Mouse (Mus musculus) embryo, embryonic 11.5 days (tissue): ENCODE measurements around the gene Nsun4.

Experiments used
- DNase-seq: peaks from one replicate; pipeline ENCODE4 v3.0.0-alpha.2; 2012; ENCODE audit warnings: low read depth, low spot score

Gene Nsun4

GRCm38 (mm10) chr4:116053399-116053961 lies at the start of gene Nsun4:
Gene Nsun4, minus strand, starts transcription at chr4:116053876.
- DNase-seq, result peak; percentile 83

GRCm38 (mm10) chr4:116100959-116101358 lies 47.3 kb upstream of the Nsun4 start:
- DNase-seq, result no peak

DNA sequence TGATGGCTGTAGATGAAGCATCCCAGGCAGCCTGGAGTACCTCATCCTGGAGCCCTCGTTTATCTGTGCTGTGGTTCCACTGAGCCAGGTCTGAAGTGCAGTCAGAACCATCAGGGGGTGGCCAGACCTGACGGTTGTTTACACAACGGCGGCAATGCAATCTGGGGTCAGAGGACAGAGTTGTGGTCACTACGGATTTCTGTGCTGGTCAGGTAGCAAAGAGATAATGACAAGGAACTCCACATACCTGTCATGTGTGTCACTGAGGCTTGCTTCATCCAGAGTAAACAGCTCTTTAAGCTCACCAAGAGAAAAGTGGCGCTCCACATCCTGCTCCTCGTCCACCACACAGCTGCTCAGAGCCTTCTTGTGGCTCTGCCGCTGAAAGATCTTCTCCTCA lies 43.5 kb upstream of the Nsun4 start:
- DNase-seq, result no peak

- DNase-seq, result no peak
Observed at GRCm38 (mm10) chr4:116096291-116096690, 42.6 kb upstream of the Nsun4 start.

GRCm38 (mm10) chr4:116088510-116089249 lies 35.0 kb upstream of the Nsun4 start:
- no peak for DNase-seq

DNA sequence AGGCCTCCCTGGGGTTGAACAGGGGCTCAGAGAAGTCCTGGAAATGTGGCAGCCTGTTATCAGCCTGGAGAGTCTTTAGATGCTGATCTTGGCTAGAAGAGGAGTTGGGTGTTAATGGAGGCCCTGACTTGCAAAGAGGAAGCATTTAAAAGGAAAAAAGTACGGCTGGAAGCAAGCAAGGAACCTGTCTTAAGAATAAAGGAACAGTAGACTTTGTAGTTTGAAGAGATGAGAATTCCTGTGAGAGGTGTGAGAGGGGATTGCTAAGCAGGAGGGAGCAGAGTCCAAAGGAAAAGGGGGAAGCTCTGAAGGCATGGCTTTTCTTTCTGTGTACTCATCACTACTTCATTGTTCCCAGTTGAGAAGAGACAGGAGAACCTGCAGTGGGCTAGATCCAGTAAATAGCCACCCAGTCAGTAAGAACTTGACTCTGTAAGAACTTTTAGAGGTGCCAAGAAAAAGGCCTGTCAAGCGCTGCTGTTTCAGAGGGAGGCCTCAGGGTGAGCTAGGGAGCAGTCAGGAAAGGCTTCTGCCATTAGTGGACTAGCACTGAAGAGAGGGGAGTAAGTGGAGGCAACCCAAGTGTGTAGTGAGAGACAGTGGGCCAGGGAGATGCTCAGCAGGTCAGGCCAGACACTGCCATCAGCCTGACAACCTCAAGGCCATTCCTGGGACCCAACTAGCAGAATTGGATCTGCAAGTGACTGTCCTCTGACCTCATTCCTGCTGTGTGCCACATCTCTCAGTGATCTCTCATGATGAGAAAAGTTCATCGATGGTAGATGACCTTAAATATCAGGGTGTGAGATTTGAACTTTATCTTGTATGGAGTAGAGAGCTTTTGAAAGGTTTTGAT lies 23.8 kb upstream of the Nsun4 start:
- no peak for DNase-seq

GRCm38 (mm10) chr4:116076369-116077231 lies 22.9 kb upstream of the Nsun4 start:
- peak; percentile 16 for DNase-seq

GRCm38 (mm10) chr4:116075631-116076368 lies 22.1 kb upstream of the Nsun4 start:
- DNase-seq, result peak; percentile 43

DNA sequence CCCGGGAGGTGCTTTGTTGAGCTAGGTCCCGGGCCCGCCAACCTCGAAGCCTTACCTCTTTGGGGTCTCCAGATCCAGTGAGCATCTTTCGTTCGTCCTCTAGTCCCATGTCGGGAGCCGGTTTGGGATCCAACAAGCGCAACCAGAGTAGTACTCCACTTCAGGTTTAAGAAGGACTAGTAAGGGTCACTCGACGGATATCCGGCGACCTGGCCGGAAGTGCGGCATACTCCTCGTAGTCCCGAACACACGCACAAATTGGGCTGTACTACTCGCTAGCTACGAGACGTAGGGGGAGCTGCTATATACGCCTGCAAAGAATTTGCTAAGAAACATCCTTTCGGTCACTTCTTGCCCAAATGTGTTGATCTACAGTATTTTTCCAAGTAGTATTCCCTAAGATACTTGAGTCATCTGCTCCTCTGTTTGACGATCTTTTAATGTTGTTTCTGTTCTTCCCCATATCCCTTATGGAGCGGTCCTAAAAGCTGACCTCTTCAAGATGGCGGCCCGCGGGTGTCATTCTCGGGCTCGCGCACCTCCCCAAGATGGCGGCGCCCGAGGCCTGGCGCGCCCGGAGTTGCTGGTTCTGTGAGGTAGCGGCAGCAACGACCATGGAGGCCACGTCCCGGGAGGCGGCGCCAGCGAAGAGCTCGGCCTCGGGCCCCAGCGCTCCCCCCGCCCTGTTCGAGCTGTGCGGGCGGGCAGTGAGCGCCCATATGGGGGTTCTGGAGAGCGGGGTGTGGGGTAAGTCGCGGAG lies 21.4 kb upstream of the Nsun4 start, which contains the start of the genes Uqcrh and Lrrc41:
Gene Uqcrh (minus strand): TSS at position 211 of the 760 bp plus-strand sequence.
Gene Lrrc41 (plus strand): TSS at position 409 of the 760 bp plus-strand sequence.
- DNase-seq, result peak; percentile 96

DNA sequence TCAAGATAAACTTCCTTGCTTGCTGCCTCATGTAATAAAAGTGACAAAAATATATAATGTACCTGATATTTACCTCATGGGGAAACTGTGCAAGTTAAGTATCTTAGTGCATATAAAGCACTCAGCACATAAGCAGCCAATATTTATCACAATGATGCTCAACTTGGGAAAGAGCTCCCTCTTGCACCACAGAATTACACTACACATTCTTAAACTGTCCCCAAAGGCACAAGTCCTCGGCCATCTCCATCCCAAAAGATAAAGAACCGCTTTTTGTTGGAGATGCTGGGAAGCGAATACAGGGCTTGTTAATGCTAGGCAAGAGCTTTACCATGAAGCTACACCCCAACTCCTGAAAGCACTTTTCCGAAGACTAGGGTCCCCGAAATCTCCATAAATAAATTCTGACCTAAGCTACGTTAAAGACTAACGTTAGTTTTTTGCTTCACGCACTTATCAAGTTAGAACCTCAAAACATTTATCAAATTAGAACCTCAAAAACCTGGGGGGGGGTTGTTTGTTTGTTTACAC lies 20.5 kb upstream of the Nsun4 start:
- DNase-seq, result no peak

GRCm38 (mm10) chr4:116073146-116073545 lies 19.5 kb upstream of the Nsun4 start:
- DNase-seq, result no peak

DNA sequence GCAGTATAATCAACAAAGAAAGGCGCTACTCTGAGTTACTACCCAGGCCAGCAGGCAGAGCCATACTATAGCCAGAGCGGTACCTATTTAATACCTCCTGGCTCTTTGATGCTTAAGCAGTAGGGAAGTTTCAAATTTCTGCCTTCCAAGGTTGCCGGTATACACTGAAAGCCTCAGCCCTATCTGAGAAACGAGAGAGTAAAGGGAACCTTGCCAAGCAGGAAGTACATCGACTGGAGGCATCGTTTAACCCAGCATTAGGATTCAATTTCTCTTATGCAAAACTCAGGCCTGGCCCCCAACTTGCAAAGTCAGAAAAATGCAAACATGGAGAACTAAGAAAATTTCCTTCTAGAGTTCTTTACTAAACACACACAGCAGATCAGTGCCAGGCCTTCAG lies 16.4 kb upstream of the Nsun4 start:
- no peak for DNase-seq

- no peak for DNase-seq
Observed at GRCm38 (mm10) chr4:116063855-116064254, 10.2 kb upstream of the Nsun4 start.

DNA sequence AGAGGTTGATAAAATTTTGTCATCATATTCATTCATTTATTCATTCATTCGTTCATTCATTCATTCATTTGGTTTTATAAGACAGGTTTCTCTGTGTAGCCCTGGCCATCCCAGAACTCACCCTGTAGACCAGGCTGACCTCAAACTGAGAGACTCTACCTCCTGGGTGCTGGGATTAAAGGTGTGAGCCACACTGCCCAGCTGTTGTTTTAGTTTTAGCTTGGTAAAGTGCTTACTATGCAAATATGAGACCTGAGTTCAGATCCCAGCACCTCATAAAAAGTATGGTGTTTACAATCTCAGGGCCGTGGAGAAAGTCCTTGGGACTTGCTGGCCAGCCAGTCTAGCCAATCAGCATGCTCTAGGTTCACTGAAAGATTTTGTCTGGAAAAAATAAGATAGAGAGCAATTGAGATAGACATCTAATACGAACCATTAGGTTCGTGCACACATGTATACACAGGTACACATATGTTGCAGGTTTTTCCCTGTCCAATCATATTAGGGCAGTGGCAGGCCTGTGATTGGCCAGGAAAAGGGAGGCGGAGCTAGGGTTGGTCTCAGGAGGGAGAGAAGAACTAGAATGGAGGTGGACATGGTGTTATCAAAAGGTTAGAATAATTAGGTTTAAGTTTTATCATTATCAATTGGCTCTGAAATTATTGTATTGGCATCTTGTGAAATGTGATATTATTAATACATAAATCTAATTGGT lies 5.5 kb upstream of the Nsun4 start:
- no peak for DNase-seq

- DNase-seq, result no peak
Observed at GRCm38 (mm10) chr4:116057559-116057958, 3.9 kb upstream of the Nsun4 start.

DNA sequence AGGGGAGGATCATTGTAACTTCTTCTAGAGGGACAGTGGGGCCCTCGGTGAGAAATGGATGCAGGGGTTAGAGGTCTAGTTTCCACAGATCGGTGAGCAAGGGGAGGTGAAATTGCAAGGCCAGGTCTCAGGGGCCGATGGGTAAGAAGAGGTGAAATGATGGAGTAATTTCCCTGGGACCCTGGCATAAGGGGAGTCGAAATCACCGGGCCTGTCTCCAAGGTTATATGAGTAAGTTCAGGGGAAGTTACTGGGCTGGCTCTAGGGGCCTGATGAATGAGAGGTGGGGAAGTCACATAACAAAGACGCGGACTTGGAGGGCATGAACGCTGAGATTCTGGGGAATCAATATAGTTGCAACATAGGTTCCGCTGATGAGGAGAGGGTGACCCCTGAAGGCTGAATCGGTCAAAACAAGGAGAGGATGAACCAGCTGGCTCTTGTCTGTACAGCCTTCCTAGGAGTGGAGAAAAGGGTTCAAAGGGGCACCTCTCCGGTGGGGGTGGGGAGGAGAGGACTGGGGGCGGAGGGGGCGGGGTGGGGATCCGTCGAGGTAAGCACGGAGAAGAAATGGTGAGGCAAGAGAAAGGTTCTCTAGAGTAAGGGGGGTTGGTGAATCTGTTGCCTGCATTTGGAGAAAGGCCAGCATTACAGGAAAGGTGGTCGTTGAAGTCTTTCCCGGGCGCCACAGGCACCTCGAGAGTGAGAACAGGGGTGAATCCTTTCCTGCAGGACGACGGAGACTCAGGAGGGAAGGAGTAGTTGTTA lies 966 bp downstream of the Nsun4 start:
- DNase-seq, result peak; percentile 22

- no peak for DNase-seq
Observed at GRCm38 (mm10) chr4:116049211-116049610, 4.5 kb downstream of the Nsun4 start.
